Mouse (Mus musculus): ENCODE results near the gene Slc29a1.
A peak's percentile ranks its signal among the peaks of the same experiment; 100 is the strongest.

DNA sequence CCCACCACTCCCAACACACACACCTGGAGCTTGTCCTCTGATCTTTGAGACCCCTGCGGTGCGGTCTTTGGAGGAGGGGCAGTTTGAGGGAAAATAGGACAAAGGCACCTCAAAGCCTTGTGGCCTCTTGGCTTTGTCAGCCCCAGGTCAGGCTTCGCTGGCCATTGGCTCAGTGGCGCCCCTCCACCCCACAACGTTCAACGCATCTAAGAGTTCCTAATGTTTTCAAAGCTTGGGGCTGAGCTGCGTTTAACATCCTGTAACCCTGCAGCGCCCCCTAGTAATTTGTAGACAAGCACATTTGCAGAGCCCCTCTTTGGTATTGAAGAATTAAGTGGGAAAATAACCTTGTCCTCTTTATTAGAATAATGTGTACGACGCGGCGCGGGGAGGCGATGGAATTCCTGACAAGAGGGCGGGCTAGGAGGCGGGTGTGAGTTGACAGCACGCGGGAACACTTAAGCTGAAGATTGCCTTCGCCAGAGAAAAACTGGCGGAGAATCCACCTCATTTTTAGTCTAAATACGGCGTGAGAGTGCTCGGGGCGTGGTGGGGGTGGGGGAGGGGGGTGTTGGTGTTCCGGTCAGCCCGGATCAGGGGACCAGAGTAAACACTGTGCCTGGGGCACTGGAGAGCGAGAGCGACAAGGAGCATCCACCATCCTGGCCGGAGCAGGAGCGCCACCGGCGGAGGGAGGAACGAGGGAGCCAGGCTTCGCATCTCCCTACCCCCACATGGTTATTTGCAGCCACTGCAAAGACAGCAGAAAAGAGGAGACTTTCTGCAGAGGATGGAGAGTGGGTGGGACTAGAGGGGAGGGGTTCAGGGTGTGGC is 30.7 kb upstream of the Slc29a1 start:
- TF ChIP-seq CTCF (IDR thresholded peaks at IDR 0.05; ENCODE audit: low read depth) (peak; percentile 82), EP300 (optimal IDR thresholded peaks at IDR 0.05) (peak; percentile 69)

Data from stomach, postnatal 0 days (tissue).